In genomic region chr17:47295315-47296011, GRCm38 (mm10) we compare ENCODE assay signal across 8 mouse cellular contexts.
DNase-seq lines count a peak whose midpoint lies in the region; ATAC-seq lines count a peak whose summit lies in the region.

No protein-coding gene starts in this region.

- no peak overlapping the region for H3K9ac ChIP-seq in hindbrain, embryonic 13.5 days
- H3K9ac ChIP-seq in hindbrain, embryonic 12.5 days = no peak overlapping the region
- no peak overlapping the region for H3K9ac ChIP-seq in heart, embryonic 14.5 days (ENCODE audit: low read length)
- no peak overlapping the region for H3K9ac ChIP-seq in midbrain, embryonic 16.5 days (ENCODE audit: low read depth, low read length)

- H3K27ac ChIP-seq in hindbrain, embryonic 13.5 days = peak overlapping the region; percentile 53; the same call in 1 of the 2 replicates
- H3K27ac ChIP-seq in hindbrain, embryonic 12.5 days = no peak overlapping the region
- peak overlapping the region; percentile 67 to 77 for H3K27ac ChIP-seq in heart, embryonic 14.5 days (replicated peaks in 1 of 2; ENCODE audit: control insufficient read depth in 1 of 2, insufficient read depth in 1 of 2, low read depth in 2 of 2, low read length in 2 of 2)
- H3K27ac ChIP-seq in midbrain, embryonic 16.5 days (ENCODE audit: low read length) = no peak overlapping the region

- DNase-seq in kidney, postnatal 4 days = peak; percentile 62 to 71
- DNase-seq in natural killer cell, adult 2 months (ENCODE audit: low spot score in 2 of 2) = peak; percentile 13 to 28
- DNase-seq in gastrocnemius, postnatal 36 days = no peak
- no peak for DNase-seq in layer of hippocampus, adult 9-11 months

- H3K4me2 ChIP-seq in hindbrain, embryonic 13.5 days = no peak overlapping the region
- no peak overlapping the region for H3K4me2 ChIP-seq in hindbrain, embryonic 12.5 days (replicated peaks)
- peak overlapping the region; percentile 33 for H3K4me2 ChIP-seq in heart, embryonic 14.5 days (ENCODE audit: low read length)
- H3K4me2 ChIP-seq in midbrain, embryonic 16.5 days (ENCODE audit: low read length) = no peak overlapping the region

- WGBS in hindbrain, embryonic 13.5 days = 67% methylated on average over 17 of the region's 17 CpGs
- WGBS in hindbrain, embryonic 12.5 days = 66% methylated on average over 17 of the region's 17 CpGs
- 51% methylated on average over 17 of the region's 17 CpGs for WGBS in heart, embryonic 14.5 days
- 73% methylated on average over 17 of the region's 17 CpGs for WGBS in midbrain, embryonic 16.5 days

- no peak overlapping the region for H3K4me3 ChIP-seq in hindbrain, embryonic 13.5 days
- H3K4me3 ChIP-seq in hindbrain, embryonic 12.5 days = no peak overlapping the region
- H3K4me3 ChIP-seq in heart, embryonic 14.5 days (ENCODE audit: control insufficient read depth in 1 of 2, insufficient read depth in 1 of 2, low read depth in 1 of 2, low read length in 2 of 2) = no peak overlapping the region
- no peak overlapping the region for H3K4me3 ChIP-seq in midbrain, embryonic 16.5 days (ENCODE audit: low read depth, low read length)

- H3K36me3 ChIP-seq in hindbrain, embryonic 13.5 days = 0 out of 2 replicates have a peak, but pooled peaks cover 2% of the 10 kb centered on the region
- 0 out of 2 replicates have a peak, but pooled peaks cover 3% of the 10 kb centered on the region for H3K36me3 ChIP-seq in hindbrain, embryonic 12.5 days
- no peaks in the 10 kb centered on the region for H3K36me3 ChIP-seq in heart, embryonic 14.5 days (ENCODE audit: control insufficient read depth, insufficient read depth, low read length)
- 0 out of 2 replicates have a peak, but pooled peaks cover 3% of the 10 kb centered on the region for H3K36me3 ChIP-seq in midbrain, embryonic 16.5 days (ENCODE audit: control insufficient read depth, insufficient read depth, low read length)

- no peaks in the 10 kb centered on the region for H3K27me3 ChIP-seq in hindbrain, embryonic 13.5 days
- no peaks in the 10 kb centered on the region for H3K27me3 ChIP-seq in hindbrain, embryonic 12.5 days
- H3K27me3 ChIP-seq in heart, embryonic 14.5 days (ENCODE audit: control insufficient read depth, insufficient read depth, low read length) = no peaks in the 10 kb centered on the region
- no peaks in the 10 kb centered on the region for H3K27me3 ChIP-seq in midbrain, embryonic 16.5 days (ENCODE audit: control insufficient read depth, insufficient read depth, low read depth, low read length)

- H3K4me1 ChIP-seq in hindbrain, embryonic 13.5 days (replicated peaks) = peaks cover 28% of the 10 kb centered on the region
- peaks cover 19% of the 10 kb centered on the region for H3K4me1 ChIP-seq in hindbrain, embryonic 12.5 days
- peaks cover 23% of the 10 kb centered on the region in 2 experiments for H3K4me1 ChIP-seq in heart, embryonic 14.5 days (ENCODE audit: control insufficient read depth in 2 of 2, insufficient read depth in 2 of 2, low read length in 2 of 2)
- peaks cover 2% of the 10 kb centered on the region for H3K4me1 ChIP-seq in midbrain, embryonic 16.5 days (ENCODE audit: control insufficient read depth, insufficient read depth, low read length)

- intact Hi-C loops in gastrocnemius, postnatal 36 days (cut with DNase I) = no loop called here

- no peaks in the 10 kb centered on the region for H3K9me3 ChIP-seq in hindbrain, embryonic 13.5 days
- no peaks in the 10 kb centered on the region for H3K9me3 ChIP-seq in hindbrain, embryonic 12.5 days (replicated peaks)
- H3K9me3 ChIP-seq in heart, embryonic 14.5 days (ENCODE audit: control insufficient read depth, low read length) = no peaks in the 10 kb centered on the region
- H3K9me3 ChIP-seq in midbrain, embryonic 16.5 days (replicated peaks; ENCODE audit: control insufficient read depth, low read length, poor library complexity, severe bottlenecking) = no peaks in the 10 kb centered on the region

- no peak for ATAC-seq in hindbrain, embryonic 13.5 days (ENCODE audit: low FRiP score)
- no peak for ATAC-seq in hindbrain, embryonic 12.5 days (ENCODE audit: low FRiP score)
- ATAC-seq in heart, embryonic 14.5 days (ENCODE audit: insufficient number of reproducible peaks, insufficient read depth, low FRiP score, low read depth) = peak; percentile 9; the same call in 1 of the 2 replicates
- no peak for ATAC-seq in midbrain, embryonic 16.5 days

Comparison
In these comparisons a context has a peak if more than half of its experiments do, and no peak if none do; other contexts are left out.
1. H3K27ac ChIP-seq: peak in hindbrain, embryonic 13.5 days (single experiment) and heart, embryonic 14.5 days (2 of 2); none in hindbrain, embryonic 12.5 days (single experiment) and midbrain, embryonic 16.5 days (single experiment).
2. DNase-seq: peak in kidney, postnatal 4 days (2 of 2) and natural killer cell, adult 2 months (2 of 2); none in gastrocnemius, postnatal 36 days (0 of 2) and layer of hippocampus, adult 9-11 months (single experiment).